Mouse (Mus musculus) MEL (cell line): ENCODE measurements around the gene Wasf2. TPM values are rescaled to one million over a fixed set of nuclear protein-coding genes. Genes with fewer than 3 reads are reported as not detected.

Experiments
- DNase-seq: peaks from one replicate; pipeline ENCODE4 v3.0.0; 2011; ENCODE audit warnings: low read depth, low spot score
- H3K27ac ChIP-seq: 2 replicates; pipeline ENCODE4 v1.5.1; 2012; ENCODE audit warnings: low read depth, mild to moderate bottlenecking, control low read depth, low read length, moderate library complexity; ENCODE audit not compliant: control insufficient read depth
- H3K27me3 ChIP-seq, 2 experiments: fragments of 150-350 bp in 1 of 2; sonication (generic) in 1 of 2; 2 replicates each; pipeline ENCODE4 v1.6.1; 2012; ENCODE audit warnings: low read length in 2 of 2, mild to moderate bottlenecking in 2 of 2, improper control_type of control experiment in 1 of 2, moderate library complexity in 1 of 2; ENCODE audit not compliant: insufficient read depth in 2 of 2, control insufficient read depth in 1 of 2
- H3K36me3 ChIP-seq, 2 experiments: 2 replicates each; pipeline ENCODE4 v1.6.1; 2012 to 2014; ENCODE audit warnings: low read length in 2 of 2, improper control_type of control experiment in 1 of 2, inconsistent platforms in 1 of 2, mild to moderate bottlenecking in 1 of 2; ENCODE audit not compliant: insufficient read depth in 2 of 2, control insufficient read depth in 1 of 2
- H3K4me1 ChIP-seq, 2 experiments: fragments of 150-350 bp in 1 of 2; sonication (generic) in 1 of 2; 2 replicates each; pipeline ENCODE4 v1.6.1; 2012; ENCODE audit warnings: low read length in 2 of 2, improper control_type of control experiment in 1 of 2, mild to moderate bottlenecking in 1 of 2; ENCODE audit not compliant: insufficient read depth in 2 of 2, control insufficient read depth in 1 of 2
- H3K4me3 ChIP-seq, 2 experiments: fragments of 150-350 bp in 1 of 2; sonication (generic) in 1 of 2; 2 replicates each; pipeline ENCODE4 v1.5.1; 2012; ENCODE audit warnings: low read depth in 2 of 2, low read length in 2 of 2, mild to moderate bottlenecking in 2 of 2, moderate library complexity in 2 of 2, control low read depth in 1 of 2, improper control_type of control experiment in 1 of 2; ENCODE audit not compliant: control insufficient read depth in 1 of 2, insufficient read depth in 1 of 2
- H3K79me2 ChIP-seq: 2 replicates; pipeline ENCODE4 v1.6.1; 2012; ENCODE audit warnings: mild to moderate bottlenecking, low read length, moderate library complexity; ENCODE audit not compliant: control insufficient read depth, poor library complexity, insufficient read depth
- H3K9ac ChIP-seq: 2 replicates; pipeline ENCODE4 v1.6.1; 2012; ENCODE audit warnings: low read depth, mild to moderate bottlenecking, control low read depth, low read length, moderate library complexity; ENCODE audit not compliant: control insufficient read depth, poor library complexity, severe bottlenecking
- H3K9me3 ChIP-seq: fragments of 150-350 bp; sonication (generic); replicated peaks from 2 replicates; pipeline ENCODE4 v1.6.1; 2012; ENCODE audit warnings: mild to moderate bottlenecking, low read length, improper control_type of control experiment, moderate library complexity; ENCODE audit not compliant: insufficient read depth
- CHD2 ChIP-seq: IDR thresholded peaks from 2 replicates; pipeline ENCODE4 v1.6.1; 2011; ENCODE audit warnings: low read length, improper control_type of control experiment
- CTCF ChIP-seq, 3 experiments: IDR thresholded peaks in 2 of 3; conservative IDR thresholded peaks in 1 of 3; 2 replicates each; pipeline ENCODE4 v1.5.1; 2011 to 2012; ENCODE audit warnings: low read length in 3 of 3, low read depth in 2 of 3, mild to moderate bottlenecking in 2 of 3, improper control_type of control experiment in 1 of 3, inconsistent platforms in 1 of 3, mixed read lengths in 1 of 3, moderate library complexity in 1 of 3; ENCODE audit not compliant: control insufficient read depth in 1 of 3, insufficient read depth in 1 of 3, poor library complexity in 1 of 3, severe bottlenecking in 1 of 3
- E2F4 ChIP-seq: IDR thresholded peaks from 2 replicates; pipeline ENCODE4 v1.6.1; 2011; ENCODE audit warnings: low read depth, low read length, improper control_type of control experiment, borderline replicate concordance
- EP300 ChIP-seq, 2 experiments: IDR thresholded peaks; 2 replicates each; pipeline ENCODE4 v1.6.1; 2011; ENCODE audit warnings: improper control_type of control experiment in 2 of 2, low read length in 2 of 2, low read depth in 1 of 2, mild to moderate bottlenecking in 1 of 2
- GABPA ChIP-seq: IDR thresholded peaks from 2 replicates; pipeline ENCODE4 v1.6.1; 2012; ENCODE audit warnings: low read depth, mild to moderate bottlenecking, inconsistent platforms, low read length, improper control_type of control experiment, moderate library complexity
- HCFC1 ChIP-seq: IDR thresholded peaks from 2 replicates; pipeline ENCODE4 v1.6.1; 2012; ENCODE audit warnings: low read depth, mild to moderate bottlenecking, inconsistent platforms, low read length, improper control_type of control experiment, moderate library complexity
- KAT2A ChIP-seq: conservative IDR thresholded peaks from 2 replicates; pipeline ENCODE4 v1.6.1; 2012; ENCODE audit warnings: low read depth, low read length, improper control_type of control experiment, inconsistent platforms
- MAX ChIP-seq: IDR thresholded peaks from 2 replicates; pipeline ENCODE4 v1.6.1; 2011; ENCODE audit warnings: low read length, improper control_type of control experiment
- MAZ ChIP-seq: IDR thresholded peaks from 2 replicates; pipeline ENCODE4 v1.6.1; 2012; ENCODE audit warnings: low read depth, mild to moderate bottlenecking, inconsistent platforms, low read length, improper control_type of control experiment
- MYB ChIP-seq: IDR thresholded peaks from 2 replicates; pipeline ENCODE4 v1.6.1; 2011; ENCODE audit warnings: mild to moderate bottlenecking, low read depth, low read length, improper control_type of control experiment
- NELFE ChIP-seq: IDR thresholded peaks from 2 replicates; pipeline ENCODE4 v1.6.1; 2011; ENCODE audit warnings: low read depth, low read length, improper control_type of control experiment
- NRF1 ChIP-seq: IDR thresholded peaks from 2 replicates; pipeline ENCODE4 v1.6.1; 2014; ENCODE audit warnings: low read depth, mild to moderate bottlenecking, inconsistent platforms, low read length, improper control_type of control experiment, moderate library complexity; ENCODE audit not compliant: poor library complexity, insufficient read depth, severe bottlenecking
- POLR2AphosphoS2 ChIP-seq: IDR thresholded peaks from 2 replicates; pipeline ENCODE4 v1.6.1; 2011; ENCODE audit warnings: low read length, improper control_type of control experiment
- POLR2AphosphoS5 ChIP-seq: IDR thresholded peaks from 2 replicates; pipeline ENCODE4 v1.6.1; 2012; ENCODE audit warnings: low read depth, borderline replicate concordance, mild to moderate bottlenecking, inconsistent platforms, low read length, moderate library complexity, mixed read lengths
- RAD21 ChIP-seq: IDR thresholded peaks from 2 replicates; pipeline ENCODE4 v1.6.1; 2011; ENCODE audit warnings: mild to moderate bottlenecking, low read depth, low read length, improper control_type of control experiment
- RCOR1 ChIP-seq: IDR thresholded peaks from 2 replicates; pipeline ENCODE4 v1.6.1; 2012; ENCODE audit warnings: low read depth, mild to moderate bottlenecking, inconsistent platforms, low read length, improper control_type of control experiment
- SIN3A ChIP-seq: IDR thresholded peaks from 2 replicates; pipeline ENCODE4 v1.6.1; 2012; ENCODE audit warnings: low read length, improper control_type of control experiment, inconsistent platforms
- SMC3 ChIP-seq: IDR thresholded peaks from 2 replicates; pipeline ENCODE4 v1.6.1; 2011; ENCODE audit warnings: low read depth, low read length, improper control_type of control experiment
- TAL1 ChIP-seq: IDR thresholded peaks from 2 replicates; pipeline ENCODE4 v1.6.1; 2012; ENCODE audit warnings: mild to moderate bottlenecking, inconsistent platforms, low read length, moderate library complexity, mixed read lengths
- TBP ChIP-seq: IDR thresholded peaks from 2 replicates; pipeline ENCODE4 v1.8.0; 2011; ENCODE audit warnings: low read depth, low read length, improper control_type of control experiment
- TCF12 ChIP-seq: IDR thresholded peaks from 2 replicates; pipeline ENCODE4 v1.6.1; 2014; ENCODE audit warnings: low read depth, mild to moderate bottlenecking, inconsistent platforms, low read length, improper control_type of control experiment, moderate library complexity
- ZKSCAN1 ChIP-seq: IDR thresholded peaks from 2 replicates; pipeline ENCODE4 v1.6.1; 2012; ENCODE audit warnings: low read depth, mild to moderate bottlenecking, inconsistent platforms, low read length, improper control_type of control experiment, moderate library complexity
- ZNF384 ChIP-seq: IDR thresholded peaks from 2 replicates; pipeline ENCODE4 v1.6.1; 2012; ENCODE audit warnings: low read depth, mild to moderate bottlenecking, inconsistent platforms, low read length, improper control_type of control experiment
- polyA plus RNA-seq, 2 experiments: library from polyadenylated mRNA; stranded (reverse) in 1 of 2; unstranded in 1 of 2; fragments of >175 nt in 1 of 2; fragments of >200 nt in 1 of 2; gene quantifications; 2 replicates each; pipeline versions ENCODE4 v1.2.1 to v1.2.4; 2012; ENCODE audit warnings: low replicate concordance in 2 of 2, low read depth in 1 of 2; ENCODE audit not compliant: insufficient read length in 2 of 2, insufficient read depth in 1 of 2, missing spikeins in 1 of 2
- total RNA-seq: library from RNA; depleted of rRNA; stranded (reverse); fragments of 300-350 nt; gene quantifications from 2 replicates; pipeline ENCODE4 v1.2.3, GENCODE M21; 2012

Gene Wasf2
- total and polyA plus RNA-seq, 3 experiments: 16.4 to 53.7 TPM; not detected in 1

- Histone ChIP-seq H3K27ac (no peak overlapping the region), H3K27me3 (0 out of 4 replicates have a peak, but pooled peaks cover 0 to 1% of the 10 kb centered on the region in 2 experiments), H3K79me2 (no peaks in the 10 kb centered on the region), H3K4me3 (no peak overlapping the region), H3K36me3 (0 out of 4 replicates have a peak, but pooled peaks cover 0 to 2% of the 10 kb centered on the region in 2 experiments), H3K9ac (no peak overlapping the region)
- no peak for DNase-seq
- TF ChIP-seq NELFE: no peak
- TF ChIP-seq POLR2AphosphoS5: no peak
- TF ChIP-seq CTCF (IDR thresholded peaks at IDR 0.05 in 2 of 3, conservative IDR thresholded peaks at IDR 0.05 in 1 of 3; ENCODE audit: control insufficient read depth in 1 of 3, insufficient read depth in 1 of 3, low read depth in 2 of 3, low read length in 3 of 3, poor library complexity in 1 of 3, severe bottlenecking in 1 of 3): no peak
- no peak for TF ChIP-seq POLR2AphosphoS2
- TF ChIP-seq SMC3: no peak
- no peak for TF ChIP-seq GABPA
- no peak for TF ChIP-seq TAL1
- no peak for TF ChIP-seq KAT2A
- TF ChIP-seq SIN3A: no peak
- no peak for TF ChIP-seq RCOR1
- TF ChIP-seq MYB: no peak
- no peak for TF ChIP-seq ZKSCAN1
- no peak for TF ChIP-seq RAD21
- TF ChIP-seq, all 39 proteins: peak for 0
- Histone ChIP-seq H3K9me3 (no peaks in the 10 kb centered on the region), H3K4me1 (peaks cover 0 to 9% of the 10 kb centered on the region in 2 experiments; a peak in 2 of 4 replicates)
These were observed 11.4 kb upstream of the Wasf2 start for GRCm38 (mm10) chr4:133118775-133119375.

GRCm38 (mm10) chr4:133119579-133119978 lies 10.7 kb upstream of the Wasf2 start:
- no peak for DNase-seq
- Histone ChIP-seq H3K27ac (no peak overlapping the region), H3K9ac (no peak overlapping the region), H3K79me2 (no peaks in the 10 kb centered on the region), H3K36me3 (0 out of 4 replicates have a peak, but pooled peaks cover 0 to 2% of the 10 kb centered on the region in 2 experiments), H3K27me3 (0 out of 4 replicates have a peak, but pooled peaks cover 0 to 1% of the 10 kb centered on the region in 2 experiments), H3K9me3 (no peaks in the 10 kb centered on the region), H3K4me1 (peaks cover 0 to 9% of the 10 kb centered on the region in 2 experiments; a peak in 2 of 4 replicates), H3K4me3 (no peak overlapping the region)
- TF ChIP-seq RAD21: no peak
- no peak for TF ChIP-seq SIN3A
- no peak for TF ChIP-seq ZNF384
- TF ChIP-seq MAX: no peak
- no peak for TF ChIP-seq HCFC1
- TF ChIP-seq E2F4: no peak
- no peak for TF ChIP-seq KAT2A
- no peak for TF ChIP-seq TBP
- no peak for TF ChIP-seq NRF1
- no peak for TF ChIP-seq POLR2AphosphoS2
- no peak for TF ChIP-seq TCF12
- TF ChIP-seq GABPA: no peak
- no peak for TF ChIP-seq CHD2
- TF ChIP-seq EP300 (IDR thresholded peaks at IDR 0.05; ENCODE audit: low read depth in 1 of 2, low read length in 2 of 2): no peak
- TF ChIP-seq RCOR1: no peak
- no peak for TF ChIP-seq MAZ
- no peak for TF ChIP-seq POLR2AphosphoS5
- TF ChIP-seq SMC3: no peak
